Mouse (Mus musculus) kidney, adult 2 months (tissue): ENCODE measurements around the gene Mvk.

ENCODE experiments used
- CTCF ChIP-seq: fragments of 200-500 bp; conservative IDR thresholded peaks from 2 replicates; pipeline ENCODE4 v1.5.1; 2011; ENCODE audit warnings: low read depth, mild to moderate bottlenecking, control low read depth, low read length, moderate library complexity, mixed read lengths; ENCODE audit not compliant: insufficient read depth, insufficient read length
- POLR2A ChIP-seq: fragments of 200-500 bp; IDR thresholded peaks from one replicate; pipeline ENCODE4 v1.6.1; 2011; ENCODE audit warnings: low read depth, low read length, control low read depth

- TF ChIP-seq CTCF, result no peak
- TF ChIP-seq POLR2A, result no peak
Observed at GRCm38 (mm10) chr5:114407269-114407668, 36.8 kb upstream of the Mvk start.
